Mouse (Mus musculus) telencephalon, adult 2 months (tissue): ENCODE results near the gene Hnmt.
A peak's percentile ranks its signal among the peaks of the same experiment; 100 is the strongest.
"Not testable (repeated sequence)": the region's sequence is repeated elsewhere in the genome, so short reads cannot be mapped to it uniquely, and the experiment has no call there.

Experiments
- DNase-seq: peaks from one replicate; pipeline ENCODE4 v3.0.0-alpha.2; 2011; ENCODE audit warnings: low read depth, low spot score

Hnmt gene

GRCm38 (mm10) chr2:24049344-24049990 is at the start of gene Hnmt:
Gene Hnmt, minus strand, starts transcription at chr2:24049394.
- DNase-seq = peak; percentile 15

- no peak for DNase-seq
Measured at GRCm38 (mm10) chr2:24096495-24096894, 47.3 kb upstream of the Hnmt start, which contains the start of gene Tbpl2. Gene Tbpl2, minus strand, starts transcription at chr2:24096595.

GRCm38 (mm10) chr2:24090921-24091320 is 41.7 kb upstream of the Hnmt start:
- DNase-seq = no peak

- no peak for DNase-seq
Measured at GRCm38 (mm10) chr2:24050459-24050858, 1.3 kb upstream of the Hnmt start.

- DNase-seq = peak; percentile 52
Measured at GRCm38 (mm10) chr2:24048480-24049097, 605 bp downstream of the Hnmt start.

GRCm38 (mm10) chr2:24047551-24048479 is 1.4 kb downstream of the Hnmt start:
- no peak for DNase-seq

GRCm38 (mm10) chr2:24042901-24043300 is 6.3 kb downstream of the Hnmt start:
- no peak for DNase-seq

GRCm38 (mm10) chr2:24040531-24040930 is 8.7 kb downstream of the Hnmt start:
- no peak for DNase-seq

- not testable (repeated sequence) for DNase-seq
Measured at GRCm38 (mm10) chr2:24019386-24019785, 29.8 kb downstream of the Hnmt start.

- DNase-seq = no peak
Measured at GRCm38 (mm10) chr2:24018966-24019365, 30.2 kb downstream of the Hnmt start.

- DNase-seq = no peak
Measured at GRCm38 (mm10) chr2:24014957-24015356, 34.2 kb downstream of the Hnmt start.

- no peak for DNase-seq
Measured at GRCm38 (mm10) chr2:23999323-23999722, 49.9 kb downstream of the Hnmt start.

GRCm38 (mm10) chr2:23998836-23999235 is 50.4 kb downstream of the Hnmt start:
- DNase-seq = no peak

- no peak for DNase-seq
Measured at GRCm38 (mm10) chr2:23996830-23997229, 52.4 kb downstream of the Hnmt start.

- DNase-seq = not testable (repeated sequence)
Measured at GRCm38 (mm10) chr2:23990034-23990573, 59.1 kb downstream of the Hnmt start.

- no peak for DNase-seq
Measured at GRCm38 (mm10) chr2:23987283-23987682, 61.9 kb downstream of the Hnmt start.

GRCm38 (mm10) chr2:23983343-23983742 is 65.9 kb downstream of the Hnmt start:
- DNase-seq = no peak

- no peak for DNase-seq
Measured at GRCm38 (mm10) chr2:23982860-23983259, 66.3 kb downstream of the Hnmt start.

GRCm38 (mm10) chr2:23960659-23961274 is 88.4 kb downstream of the Hnmt start:
- not testable (repeated sequence) for DNase-seq
